Mouse (Mus musculus) left cerebral cortex, adult 9 months (tissue): ENCODE results near the gene H3f3a.
A peak's percentile ranks its signal among the peaks of the same experiment; 100 is the strongest.

Experiments used
- DNase-seq, 2 experiments: peaks; one replicate each; pipeline ENCODE4 v3.0.0; 2022; ENCODE audit warnings: low spot score in 2 of 2

Gene H3f3a

DNA sequence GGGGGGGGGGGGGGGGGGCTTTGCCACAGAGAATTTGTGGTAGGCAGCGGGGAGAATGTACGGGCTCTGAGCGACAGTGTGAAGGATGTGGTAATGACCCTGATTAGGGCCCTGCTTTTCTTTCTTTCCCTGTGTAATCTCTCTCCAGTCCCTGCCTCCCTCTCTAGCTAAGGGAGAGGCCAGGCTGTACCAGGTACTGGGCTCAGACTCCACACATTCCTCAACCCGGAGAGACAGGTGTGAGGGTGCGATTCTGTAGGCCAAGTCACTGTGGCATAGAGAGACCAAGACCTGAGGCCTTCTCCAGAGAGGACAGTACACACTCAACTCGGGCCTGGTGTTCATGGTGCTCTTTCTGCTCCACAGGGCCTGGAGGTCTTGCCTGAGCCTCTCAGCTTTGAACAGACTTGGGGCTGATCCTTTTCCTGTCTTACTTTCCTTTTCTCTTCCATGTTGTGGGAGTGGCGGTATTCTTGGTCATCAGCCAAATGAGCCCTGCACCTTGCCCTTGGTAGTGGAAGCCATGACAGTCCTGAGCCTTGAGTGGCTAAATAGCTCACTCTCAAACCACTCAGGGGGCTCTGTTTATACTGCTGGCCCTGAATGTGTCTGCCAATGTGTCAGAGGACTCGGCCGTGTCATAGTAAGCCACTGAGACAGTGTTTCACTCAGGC lies 30.7 kb downstream of the H3f3a start:
- no peak for DNase-seq

DNA sequence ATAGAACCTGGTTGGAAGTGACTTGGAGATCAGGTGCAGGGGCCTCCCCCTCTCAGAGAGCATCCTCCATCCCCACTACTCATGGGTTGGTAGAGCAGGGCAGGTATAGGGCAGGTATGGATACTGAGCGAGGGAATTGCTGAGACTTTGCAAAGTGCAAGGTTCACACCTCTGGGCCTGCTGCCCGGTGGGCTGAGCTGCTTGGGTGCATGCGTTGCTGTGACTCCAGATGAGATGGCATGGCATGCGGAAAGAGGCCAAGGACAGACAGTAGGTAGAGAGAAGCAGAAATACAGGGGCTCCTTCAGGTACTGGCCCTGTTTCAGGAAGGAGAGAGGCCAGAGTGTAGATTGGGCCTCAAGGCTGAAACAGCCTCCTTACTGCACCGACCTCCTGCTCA lies 32.5 kb downstream of the H3f3a start:
- DNase-seq, result no peak

DNA sequence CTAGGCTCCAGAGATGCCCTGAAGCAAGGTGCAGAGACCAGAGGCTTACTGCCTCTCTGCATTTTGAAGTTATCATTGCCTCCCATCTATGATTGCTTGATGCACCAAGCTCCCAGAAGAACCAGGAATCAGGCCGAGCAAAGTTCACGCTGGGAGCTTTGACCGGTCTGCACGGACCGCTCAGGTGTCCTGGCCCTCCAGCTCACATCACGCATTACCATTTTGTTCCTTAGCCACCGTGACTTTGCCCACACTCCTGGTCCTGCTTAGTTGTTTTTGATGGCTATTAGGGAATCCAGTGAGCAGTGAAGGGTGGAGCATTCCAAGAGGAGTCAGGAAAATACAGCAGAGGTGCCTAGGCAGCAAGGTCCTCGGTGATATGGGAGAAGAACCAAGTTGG lies 33.5 kb downstream of the H3f3a start:
- DNase-seq, result no peak

DNA sequence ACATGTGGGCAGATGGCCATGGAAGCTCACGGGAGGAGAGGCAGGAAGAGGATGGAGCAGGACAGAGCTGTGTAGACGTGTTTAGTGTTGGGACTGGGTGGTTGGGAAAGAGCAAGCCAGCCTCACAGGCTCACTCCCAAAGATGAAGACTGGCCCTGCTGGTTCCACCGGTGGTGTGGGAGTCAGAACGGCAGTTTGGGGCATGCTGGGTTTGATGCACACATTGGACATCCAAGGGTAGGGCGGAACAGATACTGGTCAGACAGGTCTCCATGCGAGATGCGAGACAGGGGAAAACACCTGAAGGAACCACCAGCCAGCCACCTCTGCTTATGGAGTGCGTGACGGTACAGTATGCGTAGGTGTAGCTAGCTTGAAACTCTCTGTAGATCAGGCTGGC lies 34.8 kb downstream of the H3f3a start:
- no peak for DNase-seq

GRCm38 (mm10) chr1:180778403-180778754 lies 35.4 kb downstream of the H3f3a start:
- DNase-seq, result no peak

- DNase-seq, result peak; percentile 61 to 78
Observed at GRCm38 (mm10) chr1:180777660-180778402, 35.9 kb downstream of the H3f3a start.

DNA sequence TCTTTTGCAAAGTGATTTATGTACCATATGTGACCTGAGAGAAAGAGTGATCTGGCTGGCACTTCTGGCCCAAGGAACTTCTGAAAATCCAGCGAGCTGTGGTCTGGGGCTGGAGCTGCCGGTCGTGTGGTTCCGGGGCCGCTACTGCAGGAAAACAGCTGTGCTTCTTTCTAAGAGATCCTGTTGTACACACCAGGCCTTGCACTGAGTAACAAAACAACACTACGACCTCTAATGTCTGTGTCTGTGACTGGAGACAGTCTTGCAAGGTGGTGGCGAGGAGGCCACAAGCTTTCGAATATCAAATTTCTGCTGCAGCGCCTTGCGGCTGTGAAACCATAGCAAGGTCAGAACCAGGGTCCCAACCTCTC lies 36.5 kb downstream of the H3f3a start:
- no peak for DNase-seq

DNA sequence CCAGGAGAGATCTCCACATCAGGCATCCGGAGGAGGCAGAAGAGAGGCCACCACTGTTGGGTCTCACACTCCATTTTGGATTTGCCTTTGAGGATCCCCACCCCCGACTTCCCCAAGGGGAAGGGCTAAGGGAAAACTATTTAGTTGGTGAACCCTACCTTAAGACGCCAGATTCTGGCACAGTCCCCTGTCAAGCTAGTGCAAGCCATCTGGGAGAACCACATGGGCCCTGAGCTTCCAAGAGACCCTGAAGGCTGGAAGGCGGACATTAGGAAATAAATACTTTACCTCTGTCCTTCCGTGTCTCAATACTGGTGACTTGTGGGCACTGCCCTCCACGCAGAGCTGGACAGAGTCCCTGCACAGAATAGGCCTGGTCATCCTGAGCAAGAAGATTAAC lies 37.2 kb downstream of the H3f3a start:
- DNase-seq, result no peak

DNA sequence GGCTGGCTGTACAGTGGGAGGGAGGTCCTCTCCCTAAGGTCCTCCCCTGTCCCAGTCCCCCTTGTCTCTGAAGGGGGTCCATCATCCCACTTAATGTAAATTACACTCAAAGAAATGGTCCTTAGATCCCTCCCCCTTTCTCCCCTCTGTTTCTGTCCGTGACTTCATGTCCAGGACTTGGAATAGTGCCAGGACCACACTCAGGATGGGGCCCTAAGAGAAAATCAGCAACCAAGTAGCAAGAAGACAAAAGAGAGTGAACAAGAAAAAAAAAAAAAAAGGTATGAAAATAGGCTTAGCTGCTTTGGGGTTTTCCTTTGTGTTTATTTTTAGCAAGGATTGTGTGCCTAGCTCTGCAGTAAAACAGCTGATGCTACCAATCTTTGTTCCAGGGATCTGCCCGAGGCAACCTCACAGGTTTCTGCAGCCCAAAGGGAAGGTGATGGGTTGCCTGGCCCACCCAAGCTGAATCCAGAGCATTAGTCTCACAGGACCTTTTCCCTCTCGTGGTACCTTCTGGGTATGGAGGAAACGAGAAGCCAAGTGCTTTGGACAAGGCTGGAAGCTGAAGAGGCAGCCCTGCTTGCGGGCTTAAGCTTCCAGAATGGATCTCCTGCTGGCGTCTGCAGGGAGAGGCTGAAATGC lies 37.8 kb downstream of the H3f3a start:
- no peak for DNase-seq

DNA sequence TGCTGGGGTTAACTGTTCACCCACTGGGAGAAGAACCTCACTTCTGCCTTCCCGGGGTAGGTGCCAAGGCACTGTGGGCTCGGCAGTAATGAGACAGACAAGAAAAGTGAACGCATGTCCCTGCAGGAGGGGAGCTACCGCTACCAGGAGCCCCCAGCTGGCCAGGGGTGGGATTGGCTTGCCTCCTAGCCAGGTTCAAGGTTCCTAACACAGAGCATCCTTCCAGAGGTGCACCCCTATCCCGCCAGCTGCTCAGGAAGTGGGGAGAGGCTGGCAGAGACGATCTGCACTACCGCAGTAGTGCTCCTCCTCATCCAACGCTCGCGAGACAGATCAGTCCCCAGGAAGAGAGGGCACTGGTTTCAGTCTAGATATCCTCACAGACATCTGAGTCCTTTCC lies 38.4 kb downstream of the H3f3a start:
- DNase-seq, result no peak

DNA sequence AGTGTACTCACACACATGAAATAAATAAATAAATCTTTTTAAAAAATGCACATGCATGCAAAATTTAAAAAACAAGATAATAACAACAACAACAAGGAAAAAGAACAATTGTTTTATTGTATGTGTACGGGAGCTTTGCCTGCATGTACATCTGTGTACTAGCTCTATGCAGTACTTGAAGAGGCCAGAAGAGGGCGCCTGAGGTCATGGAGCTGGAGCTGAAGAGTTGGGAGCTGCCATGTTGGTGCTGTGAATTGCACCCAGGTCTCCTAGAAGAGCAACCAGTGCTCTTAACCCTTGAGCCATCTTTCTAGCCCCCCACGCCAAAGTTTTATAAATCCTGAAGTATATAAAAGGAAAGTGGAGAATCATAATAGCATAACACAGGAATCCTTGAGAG lies 39.1 kb downstream of the H3f3a start:
- no peak for DNase-seq

DNA sequence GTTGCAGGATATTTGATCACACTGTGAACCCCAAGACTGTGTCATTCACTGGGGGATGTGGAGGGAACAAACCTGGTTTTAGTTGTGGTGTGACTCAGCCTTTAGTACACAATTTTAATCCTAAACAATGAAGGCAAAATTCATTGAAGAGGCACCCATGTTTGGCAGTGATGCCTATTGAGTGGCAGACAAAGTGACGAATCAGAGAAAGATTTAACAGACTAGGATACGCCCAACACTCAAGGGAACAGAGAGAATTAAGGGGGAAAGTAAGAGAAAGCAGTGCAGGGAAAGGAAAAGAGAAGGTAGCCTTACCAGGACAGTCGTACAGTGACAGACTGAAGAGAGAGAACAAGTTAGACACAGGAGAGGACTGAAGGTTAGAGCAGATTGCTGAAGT lies 41.5 kb downstream of the H3f3a start:
- no peak for DNase-seq

DNA sequence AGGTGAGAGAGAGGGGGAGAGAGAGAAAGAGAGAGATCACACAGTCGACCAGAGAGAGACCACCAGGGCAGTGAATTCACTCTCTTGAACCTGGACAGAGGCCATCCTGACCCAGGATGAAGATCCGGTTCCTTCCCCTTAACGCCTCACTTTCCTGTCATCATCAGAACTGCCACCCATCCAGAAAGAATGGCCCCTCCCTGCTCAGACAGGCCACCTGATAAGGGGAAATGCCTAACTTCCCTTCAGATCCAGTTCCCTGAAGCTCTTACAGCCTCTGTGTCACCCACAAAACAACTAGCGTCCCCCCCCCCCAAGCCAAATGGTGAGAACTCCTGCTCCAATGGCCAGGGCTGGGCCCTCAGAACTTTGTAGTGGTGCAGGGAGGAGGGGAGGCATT lies 42.0 kb downstream of the H3f3a start:
- DNase-seq, result no peak

DNA sequence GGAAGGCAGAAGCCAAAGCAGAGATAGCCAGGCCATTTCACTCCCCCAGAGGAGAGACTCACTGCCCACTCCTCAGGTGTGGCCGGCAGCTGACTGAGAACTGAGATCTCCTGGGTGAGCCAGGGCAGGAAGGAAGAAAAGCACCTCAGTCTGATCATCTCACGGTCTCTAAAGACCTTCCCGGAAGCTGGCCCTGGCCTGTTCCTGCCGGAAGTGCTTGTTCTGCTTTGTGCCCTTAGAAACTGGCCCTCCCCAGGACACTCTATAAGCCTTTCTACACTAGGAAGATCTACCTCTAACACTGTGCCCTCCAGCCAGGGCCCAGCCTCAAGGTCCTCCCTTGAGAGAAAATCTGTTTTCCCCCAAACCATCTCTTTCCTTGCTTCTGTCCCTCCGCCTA lies 42.4 kb downstream of the H3f3a start:
- no peak for DNase-seq

GRCm38 (mm10) chr1:180768334-180769168 lies 45.2 kb downstream of the H3f3a start:
- DNase-seq, result peak in 1 of 2 experiments; percentile 58

DNA sequence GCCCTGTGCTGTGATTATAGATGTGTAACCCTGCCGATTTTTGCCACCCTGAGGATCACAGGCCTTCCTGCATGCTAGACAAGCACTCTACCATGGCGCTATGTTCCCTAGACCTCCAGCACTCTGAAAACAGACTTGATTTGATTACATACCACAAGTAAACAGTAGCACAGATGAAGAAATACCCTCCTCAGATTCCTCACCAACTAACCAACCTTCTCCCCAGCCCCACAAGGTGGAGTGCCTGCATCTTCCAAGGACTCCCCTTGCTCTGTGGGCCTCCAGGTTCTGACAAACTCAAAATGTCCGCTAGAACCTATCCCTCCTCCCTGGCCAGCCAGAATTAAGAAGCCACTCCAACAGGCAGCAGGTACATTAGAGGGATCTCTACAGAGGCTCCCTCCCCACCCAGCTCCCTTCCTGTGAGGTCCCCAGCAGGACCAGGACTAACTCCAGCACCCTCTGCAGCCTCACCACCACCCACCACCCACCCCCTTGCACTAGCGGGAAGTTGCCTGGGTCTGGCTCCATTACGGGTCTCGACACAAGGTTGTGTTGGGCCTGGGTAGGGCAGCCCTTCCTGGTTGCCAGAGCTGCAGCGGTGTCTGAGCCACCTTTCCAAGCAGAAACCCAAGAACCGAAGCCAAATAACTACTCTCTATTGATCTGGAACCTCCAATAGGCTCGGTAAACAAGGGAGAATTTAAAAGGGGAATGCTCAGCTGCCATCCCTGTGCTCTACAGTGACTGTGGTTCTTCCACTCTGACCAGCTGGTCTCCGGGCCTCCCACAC lies 46.0 kb downstream of the H3f3a start:
- no peak for DNase-seq

- no peak for DNase-seq
Observed at GRCm38 (mm10) chr1:180766557-180766956, 47.2 kb downstream of the H3f3a start.

DNA sequence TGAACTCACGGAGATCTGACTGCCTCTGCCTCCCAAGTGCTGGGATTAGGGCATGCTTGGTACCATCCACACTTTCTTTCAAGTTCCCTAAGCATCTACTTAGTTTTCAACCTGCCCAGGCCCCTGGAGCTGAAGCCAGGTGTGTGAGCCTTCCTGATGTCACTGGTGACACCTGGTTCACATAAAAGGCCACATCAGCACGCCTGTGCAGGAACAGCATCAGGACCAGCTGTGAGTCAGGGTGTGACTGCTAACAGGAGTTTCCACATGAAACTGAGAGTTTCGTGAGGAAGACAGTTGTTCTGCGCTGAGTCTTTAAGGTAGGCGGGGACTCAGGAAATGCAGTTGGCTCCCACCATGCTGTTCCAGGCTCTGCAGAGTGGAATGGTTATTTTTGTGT lies 48.4 kb downstream of the H3f3a start:
- DNase-seq, result no peak

DNA sequence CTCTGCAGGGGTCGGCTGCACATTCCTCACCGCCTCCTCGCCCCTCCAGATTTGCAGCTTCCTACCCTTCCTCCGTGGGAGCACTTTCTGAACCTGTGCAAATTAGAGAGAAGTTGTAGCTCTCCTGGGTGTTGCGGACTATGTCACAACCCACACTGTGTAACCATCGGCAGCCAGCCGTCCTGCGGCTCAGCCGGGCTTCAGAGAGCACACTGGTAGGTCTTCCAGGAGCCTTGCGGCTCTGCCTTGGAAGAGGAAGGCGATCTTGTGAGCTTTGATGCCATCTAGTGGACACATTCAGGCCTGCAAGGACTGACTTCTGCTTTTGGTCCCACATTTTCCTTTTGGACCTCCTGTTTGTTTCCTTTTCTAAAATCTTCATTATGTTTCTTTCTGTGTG lies 49.9 kb downstream of the H3f3a start:
- DNase-seq, result peak; percentile 44 to 91

DNA sequence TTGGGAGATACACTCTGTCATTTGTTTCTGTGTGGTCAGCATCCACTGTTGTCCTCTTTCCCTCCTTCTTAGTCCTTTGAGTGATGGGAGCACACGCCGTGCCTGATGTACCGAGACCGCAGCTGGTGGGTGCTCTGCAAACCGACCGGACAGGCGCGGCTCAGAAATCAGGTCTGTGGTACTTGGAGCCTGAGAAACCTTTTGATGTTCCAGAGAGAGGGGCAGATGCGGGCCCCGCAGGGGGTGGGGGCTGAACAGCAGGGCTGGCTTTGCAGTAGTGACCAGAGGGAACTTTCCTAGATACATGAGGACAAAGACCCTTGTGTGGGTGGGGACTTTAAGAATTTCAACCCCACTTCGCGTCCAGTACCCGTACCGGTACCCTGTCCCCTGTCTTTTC lies 50.4 kb downstream of the H3f3a start:
- no peak for DNase-seq

DNA sequence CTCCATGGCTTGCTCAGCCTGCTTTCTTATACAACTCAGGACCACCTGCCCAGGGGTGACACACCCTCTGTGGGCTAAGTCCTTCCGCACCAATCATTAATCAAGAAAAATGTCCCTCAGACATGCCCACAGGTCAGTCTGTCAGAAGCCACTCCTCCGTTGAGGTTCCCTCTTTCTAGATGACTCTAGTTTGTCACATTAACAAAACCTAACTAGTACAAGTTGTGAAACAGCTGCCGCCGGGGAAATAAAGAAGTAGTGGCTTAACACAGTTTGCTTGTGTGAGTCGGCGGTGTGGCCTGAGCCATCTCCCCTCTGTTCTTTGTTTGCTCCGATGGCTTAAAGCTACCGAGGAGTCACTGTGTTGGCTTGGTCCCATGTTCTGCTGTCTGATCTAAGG lies 51.1 kb downstream of the H3f3a start:
- no peak for DNase-seq

DNA sequence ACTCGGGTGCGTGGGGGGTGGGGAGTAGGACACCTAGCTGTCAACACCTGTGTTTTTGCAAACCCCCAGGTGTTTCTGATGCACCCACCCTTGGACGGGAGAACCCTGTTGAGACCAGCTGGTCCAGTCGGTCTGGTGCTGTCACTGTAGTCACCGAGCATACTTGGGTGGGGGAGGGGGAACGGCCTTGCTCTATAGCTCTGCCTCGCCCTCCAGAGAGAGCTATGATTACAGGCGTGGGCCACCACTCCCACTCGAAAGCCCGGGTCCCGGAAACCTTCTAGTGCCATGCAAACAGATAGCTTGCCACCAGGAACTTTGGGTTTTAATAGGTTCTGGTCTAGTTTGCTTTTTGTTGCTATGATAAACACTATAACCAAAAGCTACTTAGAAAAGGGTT lies 51.6 kb downstream of the H3f3a start:
- DNase-seq, result no peak
